Mouse (Mus musculus) ZHBTc4 (cell line): Measurements from ENCODE around the gene Usp2.

Experiments used
- DNase-seq: peaks from one replicate; pipeline ENCODE4 v3.0.0-alpha.2; 2011; ENCODE audit warnings: low read depth, low spot score

Gene Usp2

DNA sequence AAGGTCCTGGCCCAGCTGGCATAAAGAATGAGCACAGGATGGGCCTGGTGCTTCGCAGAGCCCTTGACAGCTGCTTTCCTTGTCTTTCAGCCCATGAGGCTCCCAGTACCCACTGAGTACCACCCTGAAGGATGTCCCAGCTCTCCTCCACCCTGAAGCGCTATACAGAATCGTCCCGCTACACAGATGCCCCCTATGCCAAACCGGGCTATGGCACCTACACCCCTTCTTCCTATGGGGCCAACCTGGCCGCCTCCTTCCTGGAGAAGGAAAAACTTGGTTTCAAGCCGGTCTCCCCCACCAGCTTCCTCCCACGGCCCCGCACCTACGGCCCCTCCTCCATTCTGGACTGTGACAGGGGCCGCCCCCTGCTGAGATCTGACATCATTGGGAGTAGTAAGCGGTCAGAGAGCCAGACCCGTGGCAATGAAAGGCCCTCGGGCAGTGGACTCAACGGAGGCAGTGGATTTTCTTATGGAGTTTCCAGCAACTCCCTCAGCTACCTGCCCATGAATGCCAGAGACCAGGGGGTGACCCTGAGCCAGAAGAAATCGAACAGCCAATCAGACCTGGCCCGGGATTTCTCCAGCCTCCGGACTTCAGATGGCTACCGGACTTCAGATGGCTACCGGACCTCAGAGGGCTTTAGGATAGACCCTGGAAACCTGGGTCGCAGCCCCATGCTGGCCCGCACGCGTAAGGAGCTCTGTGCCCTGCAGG, 8.6 kb downstream of the Usp2 start:
- DNase-seq = no peak

DNA sequence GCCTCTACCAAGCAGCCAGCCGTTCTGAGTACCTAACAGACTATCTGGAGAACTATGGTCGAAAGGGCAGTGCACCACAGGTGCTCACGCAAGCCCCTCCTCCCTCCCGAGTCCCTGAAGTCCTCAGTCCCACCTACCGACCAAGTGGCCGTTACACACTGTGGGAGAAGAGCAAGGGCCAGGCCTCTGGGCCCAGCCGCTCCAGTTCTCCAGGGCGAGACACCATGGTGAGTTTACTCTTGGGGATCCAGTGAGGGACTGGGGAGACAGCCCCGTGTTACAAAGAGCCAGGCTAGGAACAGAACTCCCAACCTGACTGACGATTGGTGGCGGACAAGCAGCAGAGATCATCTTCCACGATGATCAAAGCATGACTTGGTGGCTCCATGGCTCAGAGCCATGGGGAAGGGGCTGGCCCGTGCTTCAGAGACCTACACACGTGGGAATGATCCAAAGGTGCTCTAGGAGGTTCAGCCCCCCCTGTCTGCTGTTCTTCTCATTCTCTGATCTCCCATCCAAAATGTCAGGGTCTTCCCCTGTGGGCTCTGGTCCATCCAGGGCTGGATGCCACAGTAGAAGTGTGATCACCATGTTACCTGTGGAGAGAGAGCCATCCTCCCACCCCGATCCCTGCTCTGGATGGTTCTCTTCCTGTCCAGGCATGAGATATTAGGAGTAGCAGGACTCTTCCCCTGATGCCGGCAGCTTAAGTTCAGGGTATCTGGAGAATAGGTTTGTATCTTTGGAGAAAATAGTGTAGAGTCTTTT, 9.4 kb downstream of the Usp2 start:
- no peak for DNase-seq

DNA sequence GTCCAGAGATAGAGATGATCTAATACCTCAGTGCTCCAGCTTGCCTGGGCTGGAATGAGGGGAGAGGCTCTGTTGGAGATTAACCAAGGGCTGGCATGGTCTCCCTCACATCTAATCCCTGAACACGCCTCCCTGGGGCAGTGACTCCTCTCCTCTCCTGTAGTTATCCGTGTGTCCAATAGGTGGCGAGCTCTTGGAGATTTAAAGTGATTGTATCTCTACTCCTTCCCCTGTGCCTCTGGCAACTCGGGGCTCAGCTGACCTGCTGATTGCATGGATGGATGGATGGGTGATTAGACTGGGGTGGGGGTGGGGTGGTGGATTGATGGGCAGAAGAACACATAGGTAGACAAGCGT, 9.9 kb downstream of the Usp2 start:
- DNase-seq = peak; percentile 86

DNA sequence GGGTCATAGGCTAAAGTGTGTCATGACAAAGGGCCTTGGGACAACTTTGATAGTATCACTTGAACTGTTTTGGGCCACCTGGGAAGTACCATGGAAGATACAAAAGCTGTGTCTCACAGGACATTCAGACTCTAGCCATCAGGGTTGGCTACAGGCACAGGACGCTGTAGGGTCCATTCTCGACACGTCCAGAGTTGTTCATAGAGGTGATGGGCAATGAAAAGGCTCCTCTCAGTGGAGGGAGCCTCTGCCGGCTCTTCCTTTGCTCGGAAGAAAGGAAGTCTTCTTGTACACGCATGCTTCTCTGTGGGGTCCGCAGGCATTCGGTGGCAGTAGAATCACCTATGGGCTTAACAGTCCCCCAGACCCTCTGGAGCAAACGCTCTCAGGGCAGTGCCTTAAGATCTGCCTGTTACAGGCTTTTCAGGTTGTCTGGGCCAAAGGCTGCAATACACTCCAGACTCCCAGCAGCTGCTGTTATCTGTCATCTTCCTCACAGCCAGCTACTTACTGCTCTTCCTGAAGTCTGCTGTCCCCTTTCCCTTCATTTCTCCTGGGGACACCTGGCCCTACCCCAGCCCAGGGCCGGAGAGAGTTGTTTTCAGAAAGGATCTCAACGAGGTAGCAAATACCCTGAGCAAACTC, 10.6 kb downstream of the Usp2 start:
- no peak for DNase-seq

DNA sequence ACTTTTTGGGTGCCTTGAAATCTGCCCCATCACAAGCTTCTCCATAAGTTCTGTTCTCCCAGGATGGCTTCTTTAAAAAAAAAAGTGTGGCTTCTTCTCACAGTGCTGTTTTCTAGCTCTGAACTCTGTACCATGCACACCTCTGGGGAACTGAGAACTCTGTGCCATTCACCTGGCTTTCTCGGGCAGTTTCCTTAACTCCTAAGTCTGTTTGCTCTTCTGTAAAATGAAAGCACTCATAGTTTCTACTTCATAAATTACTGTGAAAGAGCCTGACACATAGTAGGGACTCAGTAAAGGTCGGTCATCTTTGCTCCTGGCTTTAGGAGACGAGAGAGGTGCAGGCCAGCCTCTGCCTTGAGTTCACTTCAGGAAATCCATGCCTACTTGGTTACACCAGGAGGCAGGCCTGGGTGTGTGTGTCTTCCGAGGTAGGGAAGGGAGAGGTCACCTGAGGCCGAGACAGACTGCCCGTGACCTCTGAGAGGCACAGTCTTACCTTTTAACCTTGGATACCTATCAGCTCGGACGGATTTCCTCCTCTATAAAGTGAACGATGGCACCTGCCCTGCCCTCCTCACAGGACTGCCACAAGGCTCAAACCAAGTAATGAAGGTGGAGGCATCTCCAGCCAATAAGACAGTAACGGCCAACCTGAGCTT, 11.4 kb downstream of the Usp2 start:
- no peak for DNase-seq

DNA sequence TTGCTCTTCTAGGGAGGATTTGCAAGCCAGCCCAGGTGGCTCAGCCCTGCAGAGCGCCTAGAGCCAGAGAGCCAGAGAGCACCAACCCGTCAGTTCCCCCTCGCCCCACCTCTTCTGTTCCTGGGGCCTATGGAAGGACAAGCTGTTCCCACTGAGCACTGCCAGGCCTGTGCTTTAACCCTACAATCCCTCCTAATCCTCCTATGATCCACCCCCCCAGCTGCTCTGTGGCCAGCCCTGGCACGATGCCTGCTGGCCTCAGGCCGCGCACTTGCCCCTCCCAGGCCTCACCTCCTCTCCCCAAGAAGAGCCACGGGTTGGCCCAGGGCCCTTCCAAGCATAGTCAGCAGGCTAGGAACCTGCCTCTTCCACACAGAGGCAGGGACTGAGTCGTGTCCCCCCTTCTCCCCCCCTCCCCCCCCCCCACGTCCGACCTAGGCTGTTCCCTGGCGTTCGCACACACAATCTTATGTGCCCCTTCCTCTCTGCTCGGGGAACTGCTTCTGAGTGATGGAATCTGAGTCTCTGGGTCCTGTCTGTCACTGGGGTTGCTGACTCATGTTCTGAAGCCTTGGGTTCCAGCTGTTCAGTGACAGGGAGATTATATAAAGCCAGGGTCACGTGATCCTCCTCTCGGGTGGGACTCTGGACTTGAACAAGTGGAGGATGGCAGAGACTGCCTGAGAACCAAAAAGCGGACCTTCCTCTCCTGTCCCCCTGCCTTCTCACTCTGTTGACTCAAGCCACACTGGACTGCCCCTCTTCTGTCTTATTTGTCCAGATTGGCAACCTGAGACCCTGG, 12.3 kb downstream of the Usp2 start:
- DNase-seq = no peak

DNA sequence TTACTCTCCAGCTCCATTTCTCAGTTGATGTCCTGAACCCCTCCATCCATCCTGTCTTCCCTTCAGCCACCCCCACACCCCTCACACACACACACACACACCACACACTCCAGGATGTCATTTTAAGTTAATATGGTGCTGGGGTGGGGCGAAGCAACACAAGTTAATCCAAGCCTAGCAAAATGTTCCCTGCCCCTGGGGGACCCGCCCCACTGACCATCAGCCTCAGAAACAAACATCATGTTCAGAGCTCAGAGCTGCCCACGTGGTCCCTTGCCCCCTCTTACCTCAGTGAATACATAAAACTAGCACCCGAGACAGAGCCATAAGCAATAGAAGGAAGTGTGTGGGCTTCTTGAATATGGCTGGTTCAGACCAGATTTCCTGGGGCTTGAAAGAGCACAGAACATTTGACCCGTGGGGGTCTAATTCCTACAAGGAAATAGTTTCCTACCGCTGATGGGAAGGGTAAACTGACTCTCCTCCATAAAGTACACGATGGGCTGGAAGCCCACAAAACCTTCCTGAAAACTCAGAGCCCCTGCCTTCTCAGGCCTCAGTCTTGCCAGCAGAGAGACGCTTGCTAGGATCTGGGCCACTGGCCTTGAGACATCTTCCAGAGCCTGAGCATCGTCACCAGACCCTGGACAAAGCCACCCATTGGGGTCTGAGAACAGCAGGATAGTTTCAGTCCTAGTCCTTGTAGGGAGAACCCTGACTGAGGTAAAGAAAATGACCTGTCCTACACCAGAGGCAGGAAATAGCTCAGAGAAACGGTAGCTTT, 13.4 kb downstream of the Usp2 start:
- DNase-seq = no peak

DNA sequence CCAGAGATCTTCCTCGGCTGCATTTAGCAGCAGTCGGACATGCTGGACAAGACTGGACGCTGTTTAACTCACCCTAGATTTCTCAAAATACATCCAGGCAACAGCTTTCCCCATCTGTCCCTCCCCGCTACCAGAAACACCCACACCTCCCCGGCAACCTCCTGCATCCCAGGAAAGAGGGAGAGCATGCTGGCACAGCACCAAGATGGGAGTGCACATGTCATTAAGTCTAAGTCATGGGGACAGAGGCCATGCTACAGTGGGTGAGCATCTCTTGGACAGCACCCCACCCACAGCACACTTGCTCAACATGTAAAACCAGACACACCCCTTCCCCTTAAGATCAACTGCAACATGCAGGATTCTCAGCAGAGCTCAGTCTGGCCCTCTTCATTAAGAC, 14.1 kb downstream of the Usp2 start:
- no peak for DNase-seq

DNA sequence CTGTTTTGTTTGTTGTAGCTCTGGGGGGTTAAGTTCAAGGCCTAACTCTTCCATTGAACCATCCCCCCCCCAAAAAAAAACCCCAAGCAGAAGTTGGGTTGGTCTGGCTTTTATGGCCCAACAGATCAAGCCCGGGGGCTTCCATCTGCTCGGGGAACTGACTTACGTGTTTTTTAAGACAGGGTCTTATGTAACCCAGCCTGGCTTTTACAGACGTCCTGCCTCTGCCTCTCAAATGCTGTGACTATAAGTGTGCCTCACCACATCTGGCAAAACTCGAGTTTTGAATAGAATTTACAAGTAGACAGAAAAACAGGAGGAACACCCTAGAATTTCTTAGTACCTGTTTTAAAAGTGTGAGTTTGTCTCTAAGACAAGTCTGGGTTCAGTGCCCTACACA, 14.8 kb downstream of the Usp2 start:
- DNase-seq = no peak

DNA sequence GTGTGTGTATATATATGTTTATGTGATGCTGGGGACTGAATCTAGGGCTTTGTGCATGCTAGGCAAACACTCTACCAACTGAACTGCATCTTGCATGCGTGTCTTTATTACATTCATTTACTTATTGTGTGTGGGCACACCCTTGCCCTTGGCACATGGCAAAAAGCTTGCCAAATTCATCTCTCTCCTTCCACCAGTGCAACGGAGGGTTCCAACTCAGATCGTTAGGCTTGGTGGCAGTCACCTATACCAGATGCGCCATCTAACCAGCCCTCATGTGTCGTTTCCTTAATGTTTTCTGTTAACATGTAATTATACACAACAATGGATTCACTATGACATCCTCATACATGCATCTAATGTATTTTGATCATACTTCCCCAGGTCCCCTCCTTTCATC, 15.4 kb downstream of the Usp2 start:
- no peak for DNase-seq

DNA sequence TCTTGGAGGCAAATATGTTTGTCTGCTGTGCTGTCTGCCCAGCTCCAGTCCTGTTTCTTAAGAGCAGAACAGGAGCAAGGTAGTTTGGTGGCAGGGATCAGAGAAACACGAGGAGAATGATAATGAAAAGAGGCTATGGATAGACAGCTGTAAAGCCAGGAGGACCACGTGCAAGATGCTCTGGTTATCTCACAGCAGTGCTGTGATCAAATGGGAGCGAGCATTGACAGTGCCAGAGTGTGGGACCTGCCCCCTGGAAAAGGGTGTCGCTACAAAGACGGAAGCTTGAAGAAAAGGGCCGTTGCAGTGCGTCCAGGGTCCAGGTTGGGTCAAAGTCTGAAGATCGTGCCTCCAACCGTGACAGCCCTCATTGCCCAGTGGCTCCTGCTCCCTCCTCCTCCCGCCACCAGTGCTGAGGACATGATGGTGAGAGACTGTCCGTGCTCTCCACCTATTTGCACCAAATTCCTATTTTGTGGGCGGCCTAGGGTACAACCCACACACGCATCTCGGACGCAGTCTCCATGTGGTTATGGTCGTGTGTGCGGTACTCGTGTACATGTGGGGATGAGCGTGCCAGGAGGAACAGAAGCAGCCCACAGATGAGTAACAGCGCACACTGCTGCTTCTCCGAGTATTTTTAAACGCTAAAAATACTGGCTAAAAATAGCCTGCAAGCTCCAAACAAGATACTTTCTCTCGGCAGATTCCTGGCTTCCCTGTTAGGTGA, 16.7 kb downstream of the Usp2 start:
- no peak for DNase-seq

DNA sequence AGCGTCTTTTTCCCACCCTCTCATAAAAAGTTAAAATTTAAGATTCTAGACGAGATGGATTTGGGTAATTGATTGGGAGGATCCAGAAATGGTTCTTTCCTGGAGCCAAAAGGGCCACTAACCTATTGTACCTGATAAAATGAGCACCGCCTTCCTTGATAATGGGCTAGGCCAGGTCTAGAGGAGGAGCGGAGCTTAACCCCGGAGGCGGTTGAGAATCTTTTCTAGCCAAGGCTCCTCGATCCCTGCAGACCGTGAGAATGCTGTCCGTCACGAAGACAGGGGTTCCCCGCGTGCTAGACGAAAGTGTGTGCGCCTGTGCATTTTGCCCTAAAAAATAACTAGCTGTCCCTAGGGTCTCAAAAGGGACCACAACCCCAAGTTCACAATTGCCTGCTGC, 17.4 kb downstream of the Usp2 start:
- DNase-seq = peak; percentile 60

DNA sequence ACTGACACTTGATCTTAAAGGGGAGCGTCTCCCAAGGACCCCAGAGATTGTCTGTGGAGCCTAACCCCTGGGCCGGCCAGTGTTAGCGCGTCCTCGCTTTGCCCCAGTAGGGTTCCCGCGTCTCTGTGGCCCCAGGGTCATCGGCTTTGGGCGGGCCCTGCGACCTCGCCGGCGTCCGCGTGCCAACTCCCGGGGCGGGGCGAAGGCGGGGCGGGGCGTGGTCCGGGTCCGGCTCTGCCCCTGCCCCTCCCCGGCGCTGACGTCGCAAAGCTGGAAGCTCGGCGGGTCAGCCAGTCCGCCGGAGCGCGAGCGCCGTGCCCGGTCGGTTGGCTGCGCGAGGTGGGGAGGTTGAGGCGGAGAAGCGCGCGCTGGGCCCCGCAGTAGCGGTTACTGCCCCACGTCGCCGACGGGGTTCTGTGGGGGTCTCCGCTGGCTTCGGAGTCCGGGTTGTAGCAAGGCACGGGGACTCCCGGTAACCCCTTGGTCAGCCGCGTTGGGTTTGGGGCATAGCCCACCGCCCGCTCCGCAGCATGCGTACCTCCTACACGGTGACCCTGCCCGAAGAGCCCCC, 17.9 kb downstream of the Usp2 start:
- DNase-seq = peak; percentile 83

DNA sequence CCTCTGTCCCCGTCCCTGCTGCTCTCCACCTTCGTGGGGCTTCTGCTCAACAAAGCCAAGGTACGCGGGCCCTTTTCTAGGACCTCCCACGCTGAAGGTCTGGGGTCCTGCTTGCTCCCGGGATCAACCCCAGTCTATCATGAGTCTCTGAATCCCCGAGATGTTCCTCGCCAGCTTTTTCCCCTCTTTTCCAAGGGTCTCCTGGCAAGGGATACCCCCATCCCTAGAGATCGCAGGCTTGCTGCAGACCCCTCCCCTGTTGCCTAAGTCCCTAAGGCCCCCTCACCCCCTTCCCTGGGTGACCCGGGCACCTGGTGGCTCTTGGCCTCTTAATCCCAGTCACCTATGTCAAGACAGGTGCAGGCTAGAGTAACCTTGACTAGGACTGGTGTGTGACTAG, 18.5 kb downstream of the Usp2 start:
- DNase-seq = no peak

DNA sequence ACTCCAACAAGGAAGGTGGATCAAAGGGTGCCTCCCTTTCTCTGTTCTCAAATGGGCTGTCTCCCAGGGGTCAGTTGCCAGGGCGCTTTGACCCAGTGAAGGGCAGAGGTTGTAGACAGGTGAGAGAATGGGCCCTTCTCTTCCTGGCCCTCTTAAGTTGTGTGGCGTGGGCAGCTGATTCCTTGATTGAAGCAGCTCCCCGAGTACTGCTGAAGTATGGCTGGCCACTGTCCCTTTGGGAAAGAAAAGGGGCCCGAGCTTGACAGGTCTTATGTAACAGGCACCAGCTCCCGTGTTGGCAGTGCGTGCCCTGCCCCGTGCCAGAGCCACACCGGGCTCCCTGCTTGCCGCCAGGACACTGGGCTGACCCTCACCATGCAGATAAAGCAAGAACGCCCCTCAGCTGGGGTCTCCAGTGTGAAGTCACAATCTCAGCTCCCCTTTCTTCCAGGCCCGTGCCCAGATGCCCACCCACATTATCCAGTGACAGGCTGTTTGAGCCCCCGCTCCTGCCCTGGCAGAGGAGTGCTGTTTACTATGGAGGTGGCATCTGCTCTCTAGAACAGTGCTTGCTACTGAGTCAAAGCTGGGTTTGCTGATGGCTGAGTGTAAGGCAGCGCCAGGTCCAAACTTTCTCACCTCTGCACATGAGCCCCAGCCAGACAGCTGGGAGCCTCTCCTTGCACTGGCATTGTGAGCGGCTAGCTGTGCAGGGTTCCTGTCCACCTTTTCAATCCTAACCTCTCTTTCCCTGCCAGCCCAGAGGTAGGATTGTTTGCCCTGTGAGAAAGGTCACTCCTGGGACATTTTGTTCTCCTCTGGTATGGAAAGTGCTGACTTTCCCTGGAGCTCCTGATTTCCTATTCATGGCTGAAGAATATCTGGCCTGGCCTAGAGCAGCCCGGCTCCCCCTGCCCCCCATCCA, 19.2 kb downstream of the Usp2 start:
- no peak for DNase-seq

DNA sequence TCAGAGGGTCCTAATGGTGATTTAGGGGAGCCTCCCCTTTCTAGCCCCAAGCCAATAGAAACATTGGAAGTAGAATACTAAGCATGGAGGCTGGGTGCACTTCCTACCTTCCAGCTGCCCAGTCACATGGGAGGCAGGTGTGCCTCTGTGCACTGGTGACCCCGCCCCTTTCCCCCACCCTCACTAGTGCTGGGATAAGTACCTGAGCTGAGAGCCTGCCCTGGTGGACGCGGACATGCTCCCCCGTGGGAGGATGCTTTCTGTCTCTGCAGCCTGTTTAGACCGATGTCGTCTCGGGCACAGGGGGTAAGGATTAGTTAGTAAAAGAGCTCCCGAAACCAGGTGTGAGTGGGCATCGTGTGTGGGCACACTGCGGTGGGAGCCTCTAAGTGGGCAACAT, 20.1 kb downstream of the Usp2 start:
- DNase-seq = no peak

DNA sequence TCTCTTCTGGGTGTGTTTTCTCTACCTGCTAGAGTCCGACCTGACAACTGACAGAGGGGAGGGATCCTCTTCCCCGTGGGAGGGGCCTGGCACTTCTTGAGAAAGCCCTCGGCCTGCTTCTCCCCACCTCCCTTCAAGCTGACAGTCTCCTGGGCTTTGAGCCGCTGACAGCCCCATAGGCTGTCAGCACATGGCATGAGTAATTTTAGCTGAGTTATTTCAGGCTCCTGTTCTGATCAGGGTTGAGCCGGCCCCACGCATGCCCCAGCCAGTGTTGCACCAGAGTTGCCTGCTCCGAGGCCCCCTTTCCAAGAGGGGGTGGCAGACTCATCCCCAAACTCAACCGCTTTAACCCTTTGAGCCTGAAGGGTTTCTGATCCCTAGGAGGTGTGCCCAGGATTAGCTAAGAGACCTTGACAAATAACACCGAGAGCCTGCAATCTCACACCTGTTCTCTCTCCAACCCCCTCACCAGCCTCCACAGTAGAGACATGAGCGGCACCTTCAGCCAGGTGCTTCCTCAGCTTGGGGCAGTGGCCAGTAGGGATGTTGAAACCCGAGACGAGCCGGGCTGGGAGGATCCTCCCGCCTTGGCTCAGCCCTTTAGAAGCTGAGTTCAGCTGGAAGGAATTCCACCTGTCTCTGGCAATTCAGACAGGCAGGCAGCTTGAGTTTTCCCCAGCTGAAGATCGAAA, 21.1 kb downstream of the Usp2 start:
- DNase-seq = no peak
